Mouse (Mus musculus) neutrophil, adult 65 days (primary cell): ENCODE data around the gene Tdpoz5. TPM values are rescaled to one million over a fixed set of nuclear protein-coding genes. Genes with fewer than 3 reads are reported as not detected.

Experiments
- total RNA-seq: library from RNA; stranded (reverse); gene quantifications from 2 replicates; pipeline ENCODE4 v1.2.4, GENCODE M21; 2023

Tdpoz5 gene
- not detected in 2 replicates for total RNA-seq

DNA sequence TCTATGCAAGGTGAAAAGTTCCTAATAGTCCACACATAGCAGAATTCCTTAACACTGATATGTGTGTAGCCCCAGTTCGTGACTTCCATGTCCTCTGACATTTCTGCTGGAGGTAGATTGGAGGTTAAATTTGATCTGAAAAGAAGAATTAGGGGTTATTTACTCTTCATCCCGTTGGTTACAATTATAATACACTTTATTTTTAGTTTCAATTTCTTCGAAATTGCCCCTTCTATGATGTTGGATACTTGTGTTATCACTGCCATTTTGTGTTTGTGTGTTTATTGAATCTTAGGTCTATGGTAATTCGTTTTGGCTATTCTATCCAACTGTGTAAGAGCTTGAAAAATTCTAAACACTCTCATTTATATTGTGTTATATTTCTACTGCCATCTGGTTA, at the start of gene Tdpoz5:
Gene Tdpoz5, minus strand, starts transcription at position 101 of the 400 bp plus-strand sequence.

DNA sequence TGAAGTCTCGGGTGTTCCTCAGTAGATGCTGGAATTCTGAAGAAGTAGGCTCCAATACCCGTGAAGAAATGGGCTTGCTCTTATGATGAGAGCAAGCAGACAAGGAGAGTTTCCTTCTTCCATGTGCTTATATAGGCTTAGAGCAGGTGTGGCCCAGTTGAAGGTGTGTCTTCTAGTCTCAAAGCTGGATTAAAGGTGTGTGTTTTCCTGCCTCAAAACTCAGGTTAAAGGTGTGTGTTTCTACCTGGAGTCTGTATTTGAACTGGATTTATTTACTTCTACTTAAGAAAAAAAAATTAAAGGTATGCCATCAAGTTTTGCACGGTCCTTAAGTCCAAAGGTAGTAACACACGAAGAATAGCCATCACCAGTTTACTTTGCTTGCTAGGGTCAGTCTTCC, 17.7 kb downstream of the Tdpoz5 start, which contains the start of gene Gm9117:
Gene Gm9117, minus strand, starts transcription at position 101 of the 400 bp plus-strand sequence.

Other genes starting within 250 kb of the Tdpoz5 start
- not detected in 2 replicates for gene Gm5773, start 188.3 kb downstream of the Tdpoz5 start, total RNA-seq
- not detected in 2 replicates for gene Tdpoz4, start 164.9 kb downstream of the Tdpoz5 start, total RNA-seq
- not detected in 2 replicates for gene Tdpoz3, start 135.3 kb downstream of the Tdpoz5 start, total RNA-seq
- gene Gm9117, start 17.8 kb downstream of the Tdpoz5 start, total RNA-seq, result not detected in 2 replicates
- gene Gm9125, start 93.6 kb upstream of the Tdpoz5 start, total RNA-seq, result not detected in 2 replicates
- not detected in 2 replicates for gene Gm10697, start 111.3 kb upstream of the Tdpoz5 start, total RNA-seq
- gene Gm10696, start 216.9 kb upstream of the Tdpoz5 start, total RNA-seq, result not detected in 2 replicates
- gene Gm5286, start 235.4 kb upstream of the Tdpoz5 start, total RNA-seq, result not detected in 2 replicates